Mouse (Mus musculus): ENCODE results near the gene Itgb4.

- TF ChIP-seq GATA1 (IDR thresholded peaks at IDR 0.05; ENCODE audit: borderline replicate concordance, low read length), result no peak
- no peak for TF ChIP-seq FLI1 (IDR thresholded peaks at IDR 0.05; ENCODE audit: low read length)
Observed at GRCm38 (mm10) chr11:116049610-116050009, 75.1 kb downstream of the Itgb4 start.

Data from megakaryocyte, embryonic 14.5 days (primary cell).